Mouse (Mus musculus) erythroblast, embryonic 14.5 days (primary cell): ENCODE data around the gene Hecw2.

Experiments
- GATA1 ChIP-seq: IDR thresholded peaks from 2 replicates; pipeline ENCODE4 v1.6.1; 2012; ENCODE audit warnings: low read length, inconsistent platforms, mixed read lengths
- TAL1 ChIP-seq: IDR thresholded peaks from 3 replicates; pipeline ENCODE4 v1.6.1; 2012; ENCODE audit warnings: low read length, inconsistent platforms, mixed read lengths

DNA sequence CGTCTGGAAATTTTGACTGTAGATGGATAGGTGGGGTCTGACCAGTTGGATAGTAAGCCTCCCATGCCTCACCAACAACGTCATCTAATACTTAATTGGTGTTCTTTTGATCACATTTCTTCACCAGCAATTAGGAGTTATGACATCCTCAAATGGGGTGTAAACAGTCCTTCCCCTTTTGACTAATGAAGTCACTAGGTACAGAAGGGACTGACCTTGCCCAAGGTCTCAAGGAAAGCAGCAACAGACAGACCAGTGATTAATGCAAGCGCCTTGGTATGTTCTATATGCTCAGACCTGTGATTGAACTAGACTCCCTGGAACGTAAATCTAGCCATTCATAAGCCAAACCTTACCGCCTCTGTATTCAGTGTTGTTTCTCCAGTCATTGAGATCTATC lies 364.7 kb downstream of the Hecw2 start:
- TF ChIP-seq TAL1, result no peak
- no peak for TF ChIP-seq GATA1
